Mouse (Mus musculus) cerebellum, adult 8-10 months (tissue): ENCODE results near the gene Smarcc2.

ENCODE experiments used
- DNase-seq: peaks from one replicate; pipeline ENCODE4 v3.0.0; 2022

Smarcc2 gene

GRCm38 (mm10) chr10:128442718-128443117, 16.3 kb upstream of the Smarcc2 start:
- DNase-seq = no peak

GRCm38 (mm10) chr10:128444354-128444753, 14.7 kb upstream of the Smarcc2 start:
- no peak for DNase-seq

- DNase-seq = no peak
Measured at GRCm38 (mm10) chr10:128445407-128445806, 13.6 kb upstream of the Smarcc2 start.

GRCm38 (mm10) chr10:128451014-128451413, 8.0 kb upstream of the Smarcc2 start:
- DNase-seq = no peak

GRCm38 (mm10) chr10:128454471-128454870, 4.6 kb upstream of the Smarcc2 start:
- DNase-seq = no peak

GRCm38 (mm10) chr10:128455280-128455679, 3.8 kb upstream of the Smarcc2 start:
- peak; percentile 70 for DNase-seq

- no peak for DNase-seq
Measured at GRCm38 (mm10) chr10:128457676-128458075, 1.4 kb upstream of the Smarcc2 start.

GRCm38 (mm10) chr10:128458348-128458718, 715 bp upstream of the Smarcc2 start:
- peak; percentile 95 for DNase-seq

- peak; percentile 62 for DNase-seq
Measured at GRCm38 (mm10) chr10:128459409-128460269, 591 bp downstream of the Smarcc2 start.

- DNase-seq = no peak
Measured at GRCm38 (mm10) chr10:128460270-128460630, 1.2 kb downstream of the Smarcc2 start.

GRCm38 (mm10) chr10:128474366-128474765, 15.3 kb downstream of the Smarcc2 start:
- DNase-seq = no peak

GRCm38 (mm10) chr10:128486370-128486769, 27.3 kb downstream of the Smarcc2 start:
- DNase-seq = no peak

GRCm38 (mm10) chr10:128487861-128488712, 29.0 kb downstream of the Smarcc2 start:
- DNase-seq = peak; percentile 58

GRCm38 (mm10) chr10:128488776-128489175, 29.7 kb downstream of the Smarcc2 start:
- DNase-seq = no peak

GRCm38 (mm10) chr10:128489380-128489779, 30.3 kb downstream of the Smarcc2 start:
- no peak for DNase-seq

GRCm38 (mm10) chr10:128489785-128490184, 30.7 kb downstream of the Smarcc2 start:
- peak; percentile 25 for DNase-seq

- DNase-seq = no peak
Measured at GRCm38 (mm10) chr10:128490232-128490631, 31.2 kb downstream of the Smarcc2 start.

GRCm38 (mm10) chr10:128490912-128491311, 31.9 kb downstream of the Smarcc2 start:
- no peak for DNase-seq

GRCm38 (mm10) chr10:128491495-128491894, 32.4 kb downstream of the Smarcc2 start:
- DNase-seq = peak; percentile 32

- peak; percentile 23 for DNase-seq
Measured at GRCm38 (mm10) chr10:128492051-128492450, 33.0 kb downstream of the Smarcc2 start.

GRCm38 (mm10) chr10:128492633-128493311, 33.7 kb downstream of the Smarcc2 start:
- peak; percentile 55 for DNase-seq

GRCm38 (mm10) chr10:128493319-128493694, 34.3 kb downstream of the Smarcc2 start:
- no peak for DNase-seq
